Mouse (Mus musculus) hindbrain, postnatal 0 days (tissue): Measurements from ENCODE around the gene Tnnc2. TPM values are rescaled to one million over a fixed set of nuclear protein-coding genes. Genes with fewer than 3 reads are reported as not detected.

Source experiments
- ATAC-seq: fragments of 200-750 bp; cut with Nextera tagmentation; 2 replicates; pipeline ENCODE4 v1.8.0; 2017; ENCODE audit warnings: mild to moderate bottlenecking, moderate TSS enrichment, moderate library complexity
- DNase-seq: peaks from one replicate; pipeline ENCODE4 v3.0.0-alpha.2; 2015; ENCODE audit warnings: low spot score
- H3K27ac ChIP-seq: fragments of 300-500 bp; sonication (generic); 2 replicates; pipeline ENCODE4 v1.5.1; 2014; ENCODE audit warnings: mild to moderate bottlenecking
- H3K27me3 ChIP-seq: fragments of 300-500 bp; sonication (generic); 2 replicates; pipeline ENCODE4 v1.6.1; 2014; ENCODE audit warnings: low read length, mixed read lengths; ENCODE audit not compliant: insufficient read depth
- H3K36me3 ChIP-seq: fragments of 300-500 bp; sonication (generic); 2 replicates; pipeline ENCODE4 v1.6.1; 2014; ENCODE audit warnings: low read length, mixed read lengths; ENCODE audit not compliant: insufficient read depth
- H3K4me1 ChIP-seq: fragments of 300-500 bp; sonication (generic); 2 replicates; pipeline ENCODE4 v1.6.1; 2014; ENCODE audit warnings: antibody characterized with exemption, low read length, mixed read lengths; ENCODE audit not compliant: insufficient read depth
- H3K4me2 ChIP-seq: fragments of 300-500 bp; sonication (generic); 2 replicates; pipeline ENCODE4 v1.6.1; 2014; ENCODE audit warnings: low read depth, mild to moderate bottlenecking, low read length, moderate library complexity, mixed read lengths
- H3K4me3 ChIP-seq: fragments of 300-500 bp; sonication (generic); 2 replicates; pipeline ENCODE4 v1.5.1; 2014; ENCODE audit warnings: low read length
- H3K9ac ChIP-seq: fragments of 300-500 bp; sonication (generic); replicated peaks from 2 replicates; pipeline ENCODE4 v1.6.1; 2014; ENCODE audit warnings: mild to moderate bottlenecking, low read length, moderate library complexity, mixed read lengths
- H3K9me3 ChIP-seq: fragments of 300-500 bp; sonication (generic); 2 replicates; pipeline ENCODE4 v1.6.1; 2016; ENCODE audit warnings: low read length, mixed read lengths
- CTCF ChIP-seq: IDR thresholded peaks from 2 replicates; pipeline ENCODE4 v1.5.1; 2016; ENCODE audit warnings: antibody characterized with exemption, control low read depth, low read depth
- WGBS: fragments of 180-500 bp; shearing (Covaris S2); extraction: QIAGEN DNeasy Blood & Tissue Kit; methylation state at CpG from one replicate; pipeline ENCODE4 v1.1.7; 2014; 5-methylcytosine and 5-hydroxymethylcytosine counted together
- polyA plus RNA-seq: library from polyadenylated mRNA; unstranded; fragments of >200 nt; fragmentation: Nextera tagmentation; extraction: Ambion mirVana; gene quantifications from 2 replicates; pipeline ENCODE4 v1.2.1, GENCODE M21; 2015
- total RNA-seq: library from RNA; depleted of rRNA; stranded (reverse); fragments of >200 nt; gene quantifications from 2 replicates; pipeline ENCODE4 v1.2.3, GENCODE M21; 2014

The Tnnc2 gene
- total and polyA plus RNA-seq, 2 experiments from 2014 or later, result 0.30 TPM; not detected in 1

- TF ChIP-seq CTCF, result no peak
- Histone ChIP-seq H3K27ac (no peak overlapping the region; the same call in 1 of the 2 replicates), H3K9ac (no peak overlapping the region), H3K27me3 (no peaks in the 10 kb centered on the region), H3K4me3 (no peak overlapping the region), H3K9me3 (no peaks in the 10 kb centered on the region), H3K4me1 (no peaks in the 10 kb centered on the region), H3K36me3 (peaks cover 36% of the 10 kb centered on the region; the same call in 1 of the 2 replicates), H3K4me2 (no peak overlapping the region)
- ATAC-seq (no peak; the same call in 1 of the 2 replicates), DNase-seq (no peak)
- 88% methylated on average over 12 of the region's 12 CpGs for WGBS
These were observed 12.8 kb upstream of the Tnnc2 start for GRCm38 (mm10) chr2:164792400-164793190.

GRCm38 (mm10) chr2:164791841-164792261 lies 12.1 kb upstream of the Tnnc2 start:
- no peak for DNase-seq
- Histone ChIP-seq H3K9ac (no peak overlapping the region), H3K27me3 (no peaks in the 10 kb centered on the region), H3K27ac (no peak overlapping the region), H3K9me3 (no peaks in the 10 kb centered on the region), H3K4me3 (no peak overlapping the region), H3K4me1 (no peaks in the 10 kb centered on the region; the same call in 1 of the 2 replicates), H3K4me2 (no peak overlapping the region), H3K36me3 (peaks cover 33% of the 10 kb centered on the region; the same call in 1 of the 2 replicates)
- WGBS, result 78% methylated on average over 18 of the region's 18 CpGs
- no peak for ATAC-seq
- TF ChIP-seq CTCF, result no peak

GRCm38 (mm10) chr2:164790451-164790850 lies 10.7 kb upstream of the Tnnc2 start:
- 88% methylated on average over 4 of the region's 4 CpGs for WGBS
- TF ChIP-seq CTCF, result no peak

GRCm38 (mm10) chr2:164788411-164788810 lies 8.6 kb upstream of the Tnnc2 start:
- H3K27me3 ChIP-seq, result no peaks in the 10 kb centered on the region
- no peak for DNase-seq
- H3K4me3 ChIP-seq, result no peak overlapping the region
- H3K27ac ChIP-seq, result no peak overlapping the region
- H3K36me3 ChIP-seq, result peaks cover 21% of the 10 kb centered on the region; the same call in 1 of the 2 replicates
- H3K4me1 ChIP-seq, result no peaks in the 10 kb centered on the region; the same call in 1 of the 2 replicates
- no peak for TF ChIP-seq CTCF
- no peak overlapping the region for H3K4me2 ChIP-seq
- no peaks in the 10 kb centered on the region for H3K9me3 ChIP-seq
- no peak overlapping the region for H3K9ac ChIP-seq
- no peak for ATAC-seq
- WGBS, result 77% methylated on average over 4 of the region's 4 CpGs

More at GRCm38 (mm10) chr2:164790451-164790850, 10.7 kb upstream of the Tnnc2 start:
- H3K9me3 ChIP-seq, result no peaks in the 10 kb centered on the region
- no peak overlapping the region for H3K27ac ChIP-seq
- no peaks in the 10 kb centered on the region for H3K27me3 ChIP-seq
- no peak for ATAC-seq
- H3K36me3 ChIP-seq, result peaks cover 28% of the 10 kb centered on the region; the same call in 1 of the 2 replicates
- no peak overlapping the region for H3K9ac ChIP-seq
- H3K4me1 ChIP-seq, result no peaks in the 10 kb centered on the region; the same call in 1 of the 2 replicates
- DNase-seq, result no peak
- no peak overlapping the region for H3K4me3 ChIP-seq
- H3K4me2 ChIP-seq, result no peak overlapping the region

- H3K4me2 ChIP-seq, result peak overlapping the region; percentile 93
- no peak overlapping the region for H3K27ac ChIP-seq
- no peak overlapping the region for H3K4me3 ChIP-seq
- peaks cover 18% of the 10 kb centered on the region; the same call in 1 of the 2 replicates for H3K36me3 ChIP-seq
- no peak overlapping the region for H3K9ac ChIP-seq
- TF ChIP-seq CTCF, result no peak
- no peak for DNase-seq
- H3K9me3 ChIP-seq, result no peaks in the 10 kb centered on the region
- no peaks in the 10 kb centered on the region for H3K27me3 ChIP-seq
- H3K4me1 ChIP-seq, result no peaks in the 10 kb centered on the region; the same call in 1 of the 2 replicates
- 79% methylated on average over 10 of the region's 10 CpGs for WGBS
- ATAC-seq, result no peak
These were observed 8.0 kb upstream of the Tnnc2 start for GRCm38 (mm10) chr2:164787779-164788178.

- Histone ChIP-seq H3K27me3 (no peaks in the 10 kb centered on the region), H3K9me3 (no peaks in the 10 kb centered on the region), H3K4me3 (peak overlapping the region; percentile 75), H3K4me1 (no peaks in the 10 kb centered on the region; the same call in 1 of the 2 replicates), H3K27ac (peak overlapping the region; percentile 89; the same call in 1 of the 2 replicates), H3K36me3 (peaks cover 11% of the 10 kb centered on the region; the same call in 1 of the 2 replicates), H3K9ac (peak overlapping the region; percentile 92; the same call in 1 of the 2 replicates), H3K4me2 (peak overlapping the region; percentile 93)
- WGBS, result 79% methylated on average over 3 of the region's 3 CpGs
- TF ChIP-seq CTCF, result no peak
- no peak for ATAC-seq
- DNase-seq, result no peak
These were observed 7.3 kb upstream of the Tnnc2 start for GRCm38 (mm10) chr2:164787032-164787431.
